Mouse (Mus musculus) thymus, postnatal 4 days (tissue): ENCODE measurements around the gene Ttc38.
"Not testable (repeated sequence)": the region's sequence is repeated elsewhere in the genome, so short reads cannot be mapped to it uniquely, and the experiment has no call there.

ENCODE experiments used
- DNase-seq: peaks from one replicate; pipeline ENCODE4 v3.0.0; 2021

Ttc38 gene

DNA sequence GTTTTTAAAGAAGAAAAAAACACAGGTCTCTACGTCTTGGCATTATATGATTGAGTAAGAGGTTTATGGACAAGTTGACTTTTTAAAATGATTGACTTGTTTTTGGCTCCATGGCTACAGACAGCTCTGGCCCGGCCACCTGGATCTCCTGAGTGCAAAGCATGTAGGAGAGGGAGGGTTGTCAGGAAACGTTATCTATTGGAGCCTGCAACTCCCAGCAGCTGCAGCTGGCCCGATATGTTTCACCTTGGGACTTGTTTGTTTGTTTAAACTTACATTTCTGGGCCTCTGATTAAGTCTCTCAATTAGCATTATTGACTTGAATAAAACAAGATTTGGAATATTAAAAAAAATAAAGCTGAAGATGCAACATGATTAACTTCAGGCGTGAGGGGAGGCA is 5.4 kb upstream of the Ttc38 start:
- no peak for DNase-seq

DNA sequence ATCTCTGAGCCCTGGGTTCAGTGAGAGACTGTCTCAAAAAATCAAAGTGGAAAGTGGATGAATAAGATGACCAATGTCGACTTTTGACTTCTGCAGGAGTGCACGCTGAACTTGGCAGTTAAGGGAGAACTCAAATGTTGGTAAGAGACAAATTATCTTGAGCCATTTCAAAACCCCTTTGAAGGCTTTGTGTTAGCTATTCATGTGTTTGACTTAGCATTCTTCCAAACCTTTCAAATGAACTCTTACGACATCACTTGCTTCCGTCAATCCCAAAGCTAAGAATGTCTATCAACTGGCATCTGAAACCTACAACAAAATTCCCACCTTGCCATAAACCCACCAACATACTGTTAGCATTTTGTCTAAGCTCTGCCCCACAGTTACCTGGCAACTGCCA is 4.0 kb upstream of the Ttc38 start:
- no peak for DNase-seq

DNA sequence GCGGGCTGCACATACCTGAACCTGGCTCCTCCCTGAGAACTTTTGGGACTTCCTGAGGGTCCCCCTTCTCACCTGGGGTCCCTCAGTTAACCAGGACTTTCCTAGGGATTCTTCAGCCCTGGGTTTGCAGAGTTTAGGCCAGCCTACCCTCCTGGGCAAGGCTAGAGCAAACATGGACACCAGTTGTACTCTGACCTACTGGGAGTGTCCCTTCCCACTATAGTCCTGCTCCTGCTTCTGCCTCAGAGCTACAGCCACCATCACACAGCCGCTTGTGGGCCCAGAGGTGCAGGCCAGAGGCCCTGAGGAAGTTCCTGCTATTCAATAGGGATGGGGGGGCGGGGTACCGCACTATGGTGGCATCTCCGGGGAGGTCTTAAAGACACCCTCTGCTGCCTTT is 2.6 kb upstream of the Ttc38 start:
- no peak for DNase-seq

DNA sequence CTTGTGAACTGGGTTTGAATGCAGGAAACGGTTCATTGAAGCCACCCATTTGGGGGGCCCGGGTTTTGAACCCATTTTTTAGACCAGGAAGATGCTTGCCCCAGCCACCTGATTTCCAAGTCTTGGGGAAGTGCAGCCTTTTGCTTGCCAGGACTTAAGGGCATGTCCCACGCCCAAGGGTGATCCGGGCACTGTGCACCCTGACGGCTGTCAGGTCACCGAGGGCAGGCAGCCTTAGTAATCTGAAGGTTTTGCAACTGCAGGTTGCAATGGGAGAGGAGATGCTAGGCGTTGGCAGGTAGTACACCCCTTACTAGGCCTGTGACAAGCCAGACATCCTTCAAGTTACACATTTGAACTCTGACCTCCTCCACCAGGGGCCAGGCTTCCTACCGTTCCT is 493 bp downstream of the Ttc38 start:
- DNase-seq: no peak

DNA sequence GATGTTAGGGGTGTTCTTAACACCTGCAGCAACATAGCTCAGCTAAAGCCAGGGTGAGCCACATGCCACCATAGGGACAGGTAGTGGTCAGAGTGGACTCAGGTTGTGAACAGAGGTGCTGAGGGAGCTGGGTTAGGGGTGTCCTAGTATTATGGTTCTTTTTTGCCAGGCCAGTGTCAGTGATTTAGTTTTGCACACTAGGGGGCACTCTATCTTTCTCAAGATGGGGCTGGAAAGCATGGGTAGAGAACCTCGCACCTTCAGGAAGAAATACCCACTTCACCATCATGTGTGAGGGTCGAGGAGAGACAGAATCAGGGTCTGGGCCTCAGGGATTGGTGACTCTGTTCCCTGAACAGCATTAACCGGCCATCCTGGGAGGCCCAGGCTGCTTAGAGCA is 3.2 kb downstream of the Ttc38 start:
- no peak for DNase-seq

DNA sequence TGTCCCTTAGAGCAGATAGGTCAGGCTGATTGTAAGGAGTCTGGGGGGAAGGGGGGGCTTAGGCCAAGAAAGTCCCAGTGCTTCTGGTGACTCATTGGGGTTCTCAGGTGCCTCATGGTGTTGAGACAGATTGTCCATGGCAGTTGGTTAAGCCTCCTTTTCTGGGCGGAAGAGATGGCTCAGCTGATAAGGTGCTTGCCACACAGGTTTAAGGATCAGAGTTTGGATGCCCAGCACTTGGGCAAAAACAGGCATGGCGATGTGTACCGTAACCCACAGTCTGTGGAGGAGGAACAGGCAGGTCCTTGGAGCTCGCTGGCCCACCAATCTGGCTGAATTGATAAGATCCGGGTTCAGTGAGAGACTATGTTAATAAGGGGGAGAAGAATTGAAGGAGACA is 4.8 kb downstream of the Ttc38 start:
- DNase-seq: no peak

DNA sequence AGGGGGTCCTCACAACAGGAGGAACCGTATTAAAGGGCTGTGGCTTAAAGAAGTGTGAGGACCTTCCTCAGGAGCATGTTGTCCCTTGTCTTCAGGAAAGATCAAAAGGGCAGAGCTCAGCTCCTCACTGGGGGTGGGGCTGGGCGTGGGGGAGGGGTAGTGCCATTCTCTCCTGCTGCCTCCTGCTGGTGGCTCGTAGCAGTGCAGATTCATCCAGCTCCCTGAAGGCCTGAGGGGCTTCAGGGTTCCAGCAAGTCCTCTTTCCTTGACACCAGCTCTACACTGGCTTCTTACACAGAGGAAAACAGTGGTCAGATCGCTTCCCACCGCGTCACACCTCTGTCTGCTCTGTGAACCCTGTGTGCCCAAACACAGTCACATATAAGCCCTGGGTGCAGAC is 8.9 kb downstream of the Ttc38 start:
- peak; percentile 82 for DNase-seq

DNA sequence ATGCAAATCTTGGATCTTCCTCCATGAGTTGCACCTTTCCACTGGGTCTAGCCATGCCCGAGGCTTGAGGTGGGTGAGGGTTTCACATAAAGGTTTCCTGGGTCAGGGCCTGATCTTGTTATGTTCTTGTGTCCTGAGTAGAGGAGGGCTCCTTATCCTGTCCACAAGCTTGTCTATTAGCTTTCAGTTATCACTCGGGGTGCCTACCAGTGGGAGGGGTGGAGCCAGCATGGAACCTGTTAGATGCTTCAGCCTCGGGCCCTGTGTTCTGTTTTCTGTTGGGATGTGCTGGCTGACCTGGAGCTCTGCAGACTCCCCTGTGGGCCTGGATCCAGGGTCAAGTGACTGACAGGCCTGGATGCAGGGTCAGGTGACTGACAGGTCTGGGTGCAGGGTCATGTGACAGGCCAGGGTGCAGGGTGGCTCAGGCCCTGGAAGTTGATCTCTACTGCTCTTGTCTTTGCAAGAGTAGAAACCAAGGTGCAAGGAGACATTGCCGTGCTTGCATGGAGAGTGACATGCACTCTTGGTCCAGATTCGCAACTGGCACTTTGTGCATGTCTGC is 9.8 kb downstream of the Ttc38 start:
- no peak for DNase-seq

DNA sequence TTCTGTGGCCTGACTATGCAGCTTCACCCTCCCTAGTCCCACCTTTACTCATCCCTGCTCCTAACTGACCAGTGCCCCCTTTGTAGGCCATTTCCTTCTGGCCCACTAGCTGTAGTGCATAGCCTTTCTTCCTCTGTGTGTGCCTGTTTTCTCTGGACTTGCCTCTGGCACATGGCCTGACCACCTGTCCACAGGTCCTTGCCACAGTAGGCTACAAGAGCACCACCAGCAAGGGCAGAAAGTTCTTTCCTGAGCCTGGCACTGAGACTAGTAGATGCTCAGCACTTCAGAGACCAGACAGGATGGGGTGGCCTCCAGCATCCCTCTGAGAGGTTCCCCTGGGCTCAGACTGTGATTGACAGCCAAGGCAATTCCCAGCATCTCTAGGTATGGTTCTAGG is 13.0 kb downstream of the Ttc38 start:
- no peak for DNase-seq

DNA sequence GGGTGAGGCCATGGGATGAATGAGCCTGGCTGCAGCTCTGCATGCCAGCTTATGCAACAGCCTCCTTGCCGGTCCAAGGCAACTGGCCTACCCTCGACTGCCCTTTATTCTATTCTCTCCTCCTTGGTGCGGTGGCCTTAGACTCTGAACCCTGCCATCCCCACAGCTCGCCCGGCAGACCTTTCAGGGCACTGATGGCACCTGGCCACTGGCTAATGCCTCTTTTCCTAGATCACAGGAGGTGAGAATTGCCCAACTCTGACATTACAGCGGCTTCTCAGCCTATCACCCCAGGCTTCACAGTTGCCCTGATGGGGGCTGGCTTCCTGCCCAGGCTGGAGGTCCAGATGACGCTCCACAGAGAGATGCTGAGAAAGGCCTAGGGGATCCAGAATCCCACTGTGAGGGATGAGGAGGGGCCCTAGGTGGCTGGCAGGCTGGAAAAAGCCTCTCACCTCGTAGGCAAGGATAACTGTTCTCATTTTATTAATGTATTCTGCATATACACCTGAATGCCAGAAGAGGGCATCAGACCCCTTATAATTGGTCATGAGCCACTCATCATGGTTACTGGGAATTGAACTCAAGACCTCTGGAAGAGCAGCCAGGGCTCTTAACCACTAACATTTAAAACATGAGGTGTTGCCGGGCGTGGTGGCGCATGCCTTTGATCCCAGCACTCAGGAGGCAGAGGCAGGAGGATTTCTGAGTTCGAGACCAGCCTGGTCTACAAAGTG is 19.7 kb downstream of the Ttc38 start:
- no peak for DNase-seq

DNA sequence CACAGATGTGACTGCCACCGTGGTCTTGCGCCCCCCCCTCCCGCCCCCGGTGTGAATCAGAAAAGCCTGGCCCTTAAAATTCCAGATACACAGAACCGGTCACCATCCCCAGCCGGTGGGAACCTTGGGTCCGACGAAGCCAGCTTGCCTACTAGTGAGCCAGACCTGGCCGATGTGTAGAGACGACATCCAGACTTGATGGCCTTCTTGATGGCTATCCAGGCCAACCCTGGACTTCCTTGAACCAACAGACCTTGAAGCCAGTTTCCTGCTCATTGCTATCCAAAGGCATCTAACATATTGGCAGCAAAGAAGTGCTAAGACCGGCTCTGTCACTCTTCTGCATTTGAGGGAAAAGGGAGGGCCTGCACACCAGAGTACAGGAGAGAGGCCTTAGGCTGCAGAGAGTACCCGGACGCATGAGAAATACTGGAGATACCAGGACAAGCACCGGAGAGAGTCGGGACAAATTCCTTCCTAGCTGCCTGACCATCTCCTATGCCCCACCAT is 26.9 kb downstream of the Ttc38 start:
- DNase-seq: no peak

DNA sequence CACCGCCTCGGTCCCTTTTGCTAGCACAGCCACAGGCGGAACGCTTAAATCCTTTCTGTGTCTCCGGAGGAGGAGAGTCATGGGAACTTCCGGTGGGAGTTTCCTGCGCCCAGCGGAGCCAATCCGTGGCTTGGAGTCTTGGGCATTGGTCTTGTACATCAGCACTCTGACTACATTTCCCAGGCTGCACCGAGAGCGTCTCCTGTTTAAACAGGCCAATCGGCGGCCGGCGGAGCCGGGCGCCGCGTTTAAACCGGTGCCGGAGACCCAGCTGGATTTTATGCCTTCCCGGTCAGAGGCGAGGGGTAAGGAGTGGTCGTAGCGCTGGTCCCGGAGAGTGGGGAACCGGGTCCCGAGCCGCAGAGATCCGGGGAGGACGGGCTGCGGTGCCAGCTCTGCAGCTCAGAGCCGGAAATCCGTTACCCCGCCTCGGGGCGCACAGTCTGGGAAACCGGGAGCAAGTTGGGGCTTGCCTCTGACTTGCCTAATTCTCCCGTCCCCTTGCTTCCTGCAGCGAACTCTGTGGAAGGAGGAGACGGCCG is 27.5 kb downstream of the Ttc38 start, which contains the start of gene Gtse1:
Gene Gtse1 (plus strand): TSS at position 256 of the 542 bp plus-strand sequence.
- peak; percentile 91 for DNase-seq

DNA sequence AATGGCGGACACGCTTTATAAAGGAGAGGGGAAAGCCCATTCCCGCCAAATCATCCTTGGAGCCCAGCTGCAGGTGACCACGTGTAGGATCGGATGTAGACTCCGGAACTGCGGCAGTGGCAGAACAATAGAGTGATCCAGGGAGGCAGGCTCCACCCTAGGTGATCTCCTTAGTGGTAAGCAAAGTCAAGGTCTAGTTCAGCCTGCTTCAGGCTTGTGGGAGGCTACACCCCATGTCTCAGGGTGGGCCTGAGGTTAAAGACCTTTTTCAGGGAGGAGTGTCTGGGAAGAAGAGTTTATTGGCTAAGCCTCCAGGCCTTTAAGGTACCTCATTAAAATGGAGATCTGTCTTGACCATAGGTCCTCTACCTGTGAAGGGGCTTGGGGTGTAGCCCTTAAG is 33.8 kb downstream of the Ttc38 start:
- DNase-seq: not testable (repeated sequence)

DNA sequence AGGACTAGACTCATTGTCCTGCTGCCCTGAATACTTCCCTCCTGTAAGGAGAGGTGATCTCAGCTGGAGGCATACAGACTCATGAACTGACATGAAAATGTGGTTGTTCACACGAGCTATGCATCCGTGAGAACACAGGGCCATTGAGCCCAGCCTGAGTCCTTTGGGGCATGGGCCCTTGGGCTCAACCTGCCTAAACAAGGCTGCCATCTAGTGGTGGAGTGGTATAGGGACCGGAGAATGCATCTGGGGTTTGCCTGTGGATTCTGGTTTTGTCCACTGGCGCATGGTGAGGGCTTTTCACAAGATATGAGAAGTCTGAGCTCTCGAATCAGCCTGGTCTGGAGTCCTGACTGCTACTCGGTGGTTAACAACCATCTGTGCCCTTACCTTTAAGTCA is 35.6 kb downstream of the Ttc38 start:
- DNase-seq: peak; percentile 75

DNA sequence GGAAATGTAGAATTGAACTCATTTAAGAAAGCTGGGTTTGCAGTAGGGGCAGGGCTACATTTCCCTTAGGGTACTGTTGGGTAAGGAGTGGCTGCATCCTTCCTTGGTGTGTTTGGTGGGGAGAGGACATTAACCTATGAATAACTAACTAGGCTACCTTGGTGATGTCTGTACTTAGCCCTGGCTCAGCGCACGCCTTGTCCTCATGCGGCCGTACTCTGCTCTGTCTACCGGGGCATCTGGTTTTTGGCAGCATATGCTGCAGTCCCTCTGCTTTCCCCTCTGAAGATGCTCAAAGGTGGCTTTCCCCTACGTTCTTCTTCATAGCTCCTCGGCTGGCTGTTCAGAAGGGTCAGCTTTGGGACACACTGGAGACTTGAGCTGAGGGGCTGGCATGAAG is 45.2 kb downstream of the Ttc38 start:
- no peak for DNase-seq

DNA sequence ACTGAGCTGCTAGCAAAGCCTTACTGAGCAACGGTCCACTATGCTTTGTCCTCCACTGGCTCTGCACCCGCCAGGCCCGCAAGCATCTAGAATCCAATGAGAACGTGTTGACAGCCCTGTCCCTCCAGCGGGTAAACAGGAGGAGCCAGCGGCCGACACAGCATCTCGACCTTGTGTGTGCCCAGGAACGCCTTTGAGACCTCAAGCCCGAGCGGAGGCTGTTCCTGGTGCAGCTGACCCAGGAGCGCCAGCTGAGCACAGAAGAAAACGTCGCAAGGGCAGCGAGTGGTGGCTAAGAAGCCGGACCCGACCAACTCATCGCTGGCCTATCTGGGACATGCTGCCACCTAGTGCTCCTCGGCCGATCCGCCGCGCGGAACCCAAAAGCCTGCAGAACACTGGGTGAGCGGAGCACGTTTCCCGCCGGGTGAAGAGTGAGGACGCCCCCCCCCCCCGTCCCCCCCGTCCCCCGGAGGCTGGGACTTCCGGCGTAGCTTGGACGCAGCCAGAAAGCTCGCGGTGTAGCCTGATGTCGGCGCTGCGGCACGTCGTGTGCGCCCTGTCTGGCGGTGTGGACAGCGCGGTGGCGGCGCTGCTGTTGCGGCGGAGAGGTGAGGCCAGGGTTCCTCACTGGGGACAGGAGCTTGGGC is 46.9 kb downstream of the Ttc38 start, which contains the start of gene Trmu:
Gene Trmu (plus strand): TSS at position 465 of the 650 bp plus-strand sequence.
- DNase-seq: peak; percentile 91

DNA sequence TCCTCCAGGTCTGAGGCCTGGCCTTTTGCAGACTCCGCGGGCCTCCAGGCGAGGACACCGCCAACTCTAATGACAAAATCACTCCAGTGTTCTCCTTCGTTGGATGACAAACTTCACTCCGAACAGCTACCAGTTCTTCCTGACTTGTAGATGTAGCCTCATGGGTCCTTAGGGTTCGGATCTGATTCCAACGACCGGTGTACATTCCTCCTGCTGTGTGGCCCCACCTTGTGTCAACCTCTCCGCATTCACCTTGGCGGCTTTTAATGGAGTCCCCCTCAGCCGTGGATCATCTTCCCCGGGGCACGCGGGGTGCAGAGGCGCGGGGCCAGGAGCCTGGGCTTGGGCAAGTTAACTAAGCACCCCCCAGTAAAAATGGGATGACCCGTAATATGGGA is 47.4 kb downstream of the Ttc38 start:
- DNase-seq: peak; percentile 58

DNA sequence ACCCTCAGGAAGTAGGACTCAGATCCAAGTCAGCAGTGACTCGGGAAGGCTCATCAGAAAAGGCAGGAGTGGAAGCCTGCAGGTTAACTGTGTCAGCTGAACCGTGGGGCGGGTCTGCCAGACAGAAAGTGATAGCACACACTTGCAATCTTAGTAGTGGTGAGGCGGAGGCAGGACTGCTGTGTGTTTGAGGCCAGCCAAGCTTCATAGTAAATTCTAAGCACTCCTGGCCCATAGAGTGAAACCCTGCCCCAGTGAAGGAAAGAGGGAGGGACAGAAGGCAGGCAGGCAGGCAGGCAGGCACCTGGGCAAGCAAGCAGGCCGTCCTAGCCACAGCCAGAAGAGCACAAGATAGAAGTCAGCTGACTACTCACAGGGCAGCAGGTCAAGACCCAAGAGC is 53.5 kb downstream of the Ttc38 start:
- DNase-seq: no peak

DNA sequence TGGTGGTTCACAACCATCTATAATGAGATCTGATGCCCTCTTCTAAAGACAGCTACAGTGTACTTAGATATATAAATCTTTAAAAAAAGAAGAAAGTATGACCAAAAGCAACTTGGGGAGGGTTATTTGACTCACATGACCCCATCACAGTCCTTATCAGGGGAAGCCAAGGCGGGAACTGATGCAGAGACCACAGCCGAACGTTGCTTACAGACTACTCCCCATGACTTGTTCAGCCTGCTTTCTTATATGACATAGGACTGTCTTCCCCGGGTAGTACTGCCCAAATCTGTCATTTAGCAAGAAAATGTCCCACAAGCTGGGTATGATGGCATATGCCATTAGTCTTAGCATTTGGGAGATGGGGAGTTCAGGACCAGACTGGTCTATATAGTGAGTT is 57.1 kb downstream of the Ttc38 start:
- DNase-seq: no peak

DNA sequence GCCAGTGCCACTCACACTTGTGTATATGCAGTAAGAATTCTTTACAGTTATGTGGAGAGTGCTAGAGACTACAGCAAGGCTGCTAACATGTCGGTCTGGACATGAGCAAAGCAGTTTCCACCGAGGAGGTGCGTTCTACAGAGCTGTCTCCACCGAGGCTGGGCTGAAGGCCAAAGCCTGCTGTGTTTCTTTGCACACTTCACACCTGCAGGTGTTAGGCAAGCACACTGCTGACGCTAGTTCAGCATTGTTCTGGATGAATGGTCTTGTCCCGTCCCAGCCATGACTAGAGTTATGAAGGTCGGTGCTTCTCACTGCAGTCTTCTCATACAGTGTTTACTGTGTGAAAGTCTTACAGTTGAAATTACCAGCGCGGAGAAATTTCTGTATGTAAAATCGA is 59.9 kb downstream of the Ttc38 start:
- no peak for DNase-seq

DNA sequence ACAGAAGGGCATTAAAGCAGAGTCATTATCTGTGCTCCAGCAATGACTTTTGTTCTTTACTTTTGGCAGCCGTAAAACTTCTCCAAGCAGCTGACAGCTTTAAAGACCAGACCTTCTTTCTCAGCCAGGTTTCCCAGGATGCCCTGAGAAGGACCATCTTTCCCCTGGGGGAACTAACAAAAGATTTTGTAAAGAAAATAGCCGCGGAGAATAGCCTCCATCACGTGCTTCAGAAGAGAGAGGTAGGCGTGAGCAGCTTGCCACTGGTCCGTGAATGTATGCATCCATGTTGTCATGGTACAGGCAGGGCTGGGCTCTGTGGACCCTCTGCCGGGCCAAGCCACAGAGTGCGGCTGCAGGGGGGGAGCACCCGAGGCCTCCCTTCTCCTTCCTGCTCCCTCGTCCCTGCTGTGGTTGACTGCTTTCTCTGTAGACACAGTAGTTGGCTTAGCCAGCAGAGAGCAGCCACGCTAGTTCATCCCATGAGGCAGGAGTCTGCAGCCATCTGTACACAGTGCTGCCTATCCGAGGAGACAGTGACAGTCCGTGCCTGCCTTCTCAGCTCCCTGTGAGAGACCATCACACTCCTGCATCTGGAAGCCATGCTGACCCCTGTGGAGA is 60.5 kb downstream of the Ttc38 start:
- DNase-seq: no peak

DNA sequence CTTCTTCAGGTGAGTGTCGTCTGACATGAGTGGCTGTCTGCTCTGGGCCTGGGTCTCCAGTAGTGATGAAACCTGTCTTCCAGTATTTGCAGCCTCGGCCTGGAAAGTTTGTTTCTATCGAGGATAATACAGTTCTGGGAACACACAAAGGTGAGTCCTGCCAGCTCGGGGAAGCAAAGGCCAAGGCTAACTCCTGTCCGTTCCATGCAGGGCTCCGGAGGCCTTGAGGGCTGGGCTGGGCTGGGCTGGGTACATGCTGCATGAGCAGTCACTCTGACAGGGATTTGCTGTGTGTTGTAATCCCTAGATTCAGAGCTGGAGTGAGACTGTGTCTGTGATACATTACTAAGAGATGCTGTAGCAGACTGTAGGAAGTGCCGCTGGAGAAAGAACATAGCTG is 61.8 kb downstream of the Ttc38 start:
- DNase-seq: no peak

DNA sequence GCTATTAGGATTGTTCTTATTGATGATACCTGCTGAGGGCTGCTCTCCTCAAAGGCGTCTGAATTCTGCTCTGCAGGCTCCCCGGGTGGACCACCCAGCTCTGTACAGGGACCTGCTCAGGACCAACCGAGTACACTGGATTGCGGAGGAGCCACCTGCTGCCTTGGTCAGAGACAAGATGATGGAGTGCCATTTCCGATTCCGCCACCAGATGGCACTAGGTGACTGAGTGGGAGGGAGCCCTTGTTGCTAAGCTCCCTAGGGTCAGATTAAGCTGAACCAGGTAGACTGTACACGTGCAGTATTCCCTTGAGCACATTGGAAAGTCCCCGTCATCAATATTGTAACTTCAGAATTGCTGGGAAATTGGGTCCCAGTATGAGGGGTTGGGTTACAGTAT is 64.2 kb downstream of the Ttc38 start:
- DNase-seq: peak; percentile 95
